Mouse (Mus musculus) CH12.LX (cell line): Measurements from ENCODE around the gene Ifi206. TPM values are rescaled to one million over a fixed set of nuclear protein-coding genes. Genes with fewer than 3 reads are reported as not detected.

Source experiments
- DNase-seq: peaks from one replicate; pipeline ENCODE4 v3.0.0-alpha.2; 2013; ENCODE audit errors: extremely low read depth
- H3K27ac ChIP-seq: 2 replicates; pipeline ENCODE4 v1.5.1; 2012; ENCODE audit warnings: low read depth, mild to moderate bottlenecking, control low read depth, moderate library complexity; ENCODE audit not compliant: insufficient read depth
- H3K27me3 ChIP-seq: replicated peaks from 2 replicates; pipeline ENCODE3; 2012; ENCODE audit warnings: inconsistent platforms
- H3K36me3 ChIP-seq, 2 experiments: replicated peaks in 1 of 2; 2 replicates each; pipeline versions ENCODE3 to v1.6.1; 2012; ENCODE audit warnings: inconsistent platforms in 1 of 2, low read length in 1 of 2, mild to moderate bottlenecking in 1 of 2, mixed read lengths in 1 of 2, moderate library complexity in 1 of 2; ENCODE audit not compliant: control insufficient read depth in 1 of 2, insufficient read depth in 1 of 2
- H3K4me1 ChIP-seq, 2 experiments: 2 replicates each; pipeline ENCODE4 v1.6.1; 2012; ENCODE audit warnings: inconsistent platforms in 1 of 2, moderate library complexity in 1 of 2; ENCODE audit not compliant: insufficient read depth in 2 of 2, control insufficient read depth in 1 of 2
- H3K4me2 ChIP-seq: 2 replicates; pipeline ENCODE4 v1.6.1; 2012; ENCODE audit warnings: low read depth, mild to moderate bottlenecking, control low read depth; ENCODE audit not compliant: poor library complexity, insufficient read depth, severe bottlenecking
- H3K4me3 ChIP-seq, 3 experiments: fragments of 150-350 bp in 1 of 3; sonication (generic) in 1 of 3; replicated peaks in 1 of 3; 2 replicates each; pipeline versions ENCODE3 to v1.5.1; 2011 to 2012; ENCODE audit warnings: low read depth in 2 of 3, low read length in 2 of 3, mild to moderate bottlenecking in 2 of 3, moderate library complexity in 2 of 3, control low read depth in 1 of 3, improper control_type of control experiment in 1 of 3, inconsistent platforms in 1 of 3, mixed read lengths in 1 of 3; ENCODE audit not compliant: poor library complexity in 1 of 3
- H3K79me2 ChIP-seq: replicated peaks from 2 replicates; pipeline ENCODE4 v1.6.1; 2012; ENCODE audit warnings: mild to moderate bottlenecking, moderate library complexity; ENCODE audit not compliant: control insufficient read depth, poor library complexity, insufficient read depth, severe bottlenecking; ENCODE audit errors: extremely low read depth
- H3K9ac ChIP-seq: 2 replicates; pipeline ENCODE4 v1.6.1; 2012; ENCODE audit warnings: low read depth, mild to moderate bottlenecking, control low read depth, moderate library complexity; ENCODE audit not compliant: insufficient read depth
- H3K9me3 ChIP-seq: replicated peaks from 2 replicates; pipeline ENCODE3; 2012; ENCODE audit warnings: low read length, inconsistent platforms, mixed read lengths
- BHLHE40 ChIP-seq: IDR thresholded peaks from 2 replicates; pipeline ENCODE4 v1.6.1; 2011; ENCODE audit warnings: mild to moderate bottlenecking, low read depth, low read length, improper control_type of control experiment
- CHD1 ChIP-seq: IDR thresholded peaks from 2 replicates; pipeline ENCODE4 v1.6.1; 2012; ENCODE audit warnings: low read depth, low read length, improper control_type of control experiment, inconsistent platforms
- CHD2 ChIP-seq: IDR thresholded peaks from 2 replicates; pipeline ENCODE4 v1.6.1; 2011; ENCODE audit warnings: low read length, improper control_type of control experiment
- CTCF ChIP-seq, 2 experiments: IDR thresholded peaks in 1 of 2; conservative IDR thresholded peaks in 1 of 2; 2 replicates each; pipeline ENCODE4 v1.5.1; 2011 to 2012; ENCODE audit warnings: low read depth in 2 of 2, low read length in 2 of 2, improper control_type of control experiment in 1 of 2, inconsistent platforms in 1 of 2, mild to moderate bottlenecking in 1 of 2, moderate library complexity in 1 of 2
- E2F4 ChIP-seq: IDR thresholded peaks from 2 replicates; pipeline ENCODE4 v1.6.1; 2011; ENCODE audit warnings: low read depth, low read length, improper control_type of control experiment; ENCODE audit not compliant: insufficient replicate concordance
- ELF1 ChIP-seq: IDR thresholded peaks from 2 replicates; pipeline ENCODE4 v1.6.1; 2014; ENCODE audit warnings: low read depth, mild to moderate bottlenecking, inconsistent platforms, low read length, improper control_type of control experiment
- EP300 ChIP-seq: IDR thresholded peaks from 2 replicates; pipeline ENCODE4 v1.6.1; 2011; ENCODE audit warnings: low read length, improper control_type of control experiment
- ETS1 ChIP-seq: conservative IDR thresholded peaks from 2 replicates; pipeline ENCODE4 v1.6.1; 2012; ENCODE audit warnings: low read depth, mild to moderate bottlenecking, inconsistent platforms, low read length, improper control_type of control experiment, moderate library complexity
- GABPA ChIP-seq: IDR thresholded peaks from 2 replicates; pipeline ENCODE4 v1.6.1; 2012; ENCODE audit warnings: low read depth, low read length, improper control_type of control experiment, inconsistent platforms; ENCODE audit not compliant: insufficient replicate concordance
- HCFC1 ChIP-seq: IDR thresholded peaks from 2 replicates; pipeline ENCODE4 v1.6.1; 2012; ENCODE audit warnings: low read depth, mild to moderate bottlenecking, inconsistent platforms, low read length, improper control_type of control experiment
- IRF4 ChIP-seq: IDR thresholded peaks from 2 replicates; pipeline ENCODE4 v1.6.1; 2014; ENCODE audit warnings: low read depth, mild to moderate bottlenecking, inconsistent platforms, low read length, improper control_type of control experiment
- JUN ChIP-seq: IDR thresholded peaks from 2 replicates; pipeline ENCODE4 v1.6.1; 2011; ENCODE audit warnings: low read depth, mild to moderate bottlenecking, low read length, improper control_type of control experiment, moderate library complexity; ENCODE audit not compliant: insufficient read depth
- JUND ChIP-seq: conservative IDR thresholded peaks from 2 replicates; pipeline ENCODE4 v1.6.1; 2011; ENCODE audit warnings: low read depth, low read length, improper control_type of control experiment
- KAT2A ChIP-seq: IDR thresholded peaks from 2 replicates; pipeline ENCODE4 v1.6.1; 2012; ENCODE audit warnings: low read length, improper control_type of control experiment, inconsistent platforms; ENCODE audit not compliant: insufficient replicate concordance
- MAFK ChIP-seq: IDR thresholded peaks from 2 replicates; pipeline ENCODE4 v1.6.1; 2011; ENCODE audit warnings: low read length, improper control_type of control experiment; ENCODE audit not compliant: insufficient replicate concordance
- MAX ChIP-seq: IDR thresholded peaks from 2 replicates; pipeline ENCODE4 v1.6.1; 2011; ENCODE audit warnings: low read length, improper control_type of control experiment
- MAZ ChIP-seq: IDR thresholded peaks from 2 replicates; pipeline ENCODE4 v1.6.1; 2012; ENCODE audit warnings: low read depth, mild to moderate bottlenecking, inconsistent platforms, low read length, improper control_type of control experiment, moderate library complexity
- MEF2A ChIP-seq: IDR thresholded peaks from 2 replicates; pipeline ENCODE4 v1.6.1; 2014; ENCODE audit warnings: low read depth, mild to moderate bottlenecking, inconsistent platforms, low read length, improper control_type of control experiment, borderline replicate concordance
- MXI1 ChIP-seq: IDR thresholded peaks from 2 replicates; pipeline ENCODE4 v1.6.1; 2011; ENCODE audit warnings: mild to moderate bottlenecking, low read depth, low read length, improper control_type of control experiment
- MYC ChIP-seq: IDR thresholded peaks from 2 replicates; pipeline ENCODE4 v1.6.1; 2011; ENCODE audit warnings: low read depth, mild to moderate bottlenecking, improper control_type of control experiment, low read length
- NELFE ChIP-seq: IDR thresholded peaks from 2 replicates; pipeline ENCODE4 v1.6.1; 2011; ENCODE audit warnings: low read depth, low read length, improper control_type of control experiment
- NRF1 ChIP-seq: IDR thresholded peaks from 2 replicates; pipeline ENCODE4 v1.6.1; 2014; ENCODE audit warnings: low read depth, mild to moderate bottlenecking, inconsistent platforms, low read length, improper control_type of control experiment, moderate library complexity
- PAX5 ChIP-seq: IDR thresholded peaks from 2 replicates; pipeline ENCODE4 v1.6.1; 2012; ENCODE audit warnings: low read length, inconsistent platforms, mixed read lengths
- POLR2A ChIP-seq: IDR thresholded peaks from 2 replicates; pipeline ENCODE4 v1.6.1; 2011; ENCODE audit warnings: low read depth, mild to moderate bottlenecking, improper control_type of control experiment, low read length
- POLR2AphosphoS2 ChIP-seq: IDR thresholded peaks from 2 replicates; pipeline ENCODE4 v1.6.1; 2011; ENCODE audit warnings: low read depth, low read length, improper control_type of control experiment
- RAD21 ChIP-seq: IDR thresholded peaks from 2 replicates; pipeline ENCODE4 v1.6.1; 2011; ENCODE audit warnings: low read depth, mild to moderate bottlenecking, low read length, improper control_type of control experiment, moderate library complexity
- RCOR1 ChIP-seq: conservative IDR thresholded peaks from 2 replicates; pipeline ENCODE4 v1.6.1; 2012; ENCODE audit warnings: low read depth, mild to moderate bottlenecking, inconsistent platforms, low read length, improper control_type of control experiment
- SIN3A ChIP-seq: IDR thresholded peaks from 2 replicates; pipeline ENCODE4 v1.6.1; 2012; ENCODE audit warnings: low read length, improper control_type of control experiment, inconsistent platforms
- SMC3 ChIP-seq: IDR thresholded peaks from 2 replicates; pipeline ENCODE4 v1.6.1; 2011; ENCODE audit warnings: low read depth, low read length, improper control_type of control experiment
- TBP ChIP-seq: conservative IDR thresholded peaks from 2 replicates; pipeline ENCODE4 v1.6.1; 2011; ENCODE audit warnings: low read depth, low read length, improper control_type of control experiment
- TCF12 ChIP-seq: IDR thresholded peaks from 2 replicates; pipeline ENCODE4 v1.6.1; 2014; ENCODE audit warnings: low read depth, mild to moderate bottlenecking, inconsistent platforms, low read length, improper control_type of control experiment
- UBTF ChIP-seq: IDR thresholded peaks from 2 replicates; pipeline ENCODE4 v1.6.1; 2012; ENCODE audit warnings: low read depth, mild to moderate bottlenecking, inconsistent platforms, low read length, improper control_type of control experiment, moderate library complexity
- USF1 ChIP-seq: IDR thresholded peaks from 2 replicates; pipeline ENCODE4 v1.6.1; 2014; ENCODE audit warnings: low read depth, mild to moderate bottlenecking, inconsistent platforms, low read length, improper control_type of control experiment
- USF2 ChIP-seq: conservative IDR thresholded peaks from 2 replicates; pipeline ENCODE4 v1.6.1; 2011; ENCODE audit warnings: low read depth, low read length, improper control_type of control experiment
- ZC3H11A ChIP-seq: IDR thresholded peaks from 2 replicates; pipeline ENCODE4 v1.6.1; 2012; ENCODE audit warnings: low read depth, mild to moderate bottlenecking, inconsistent platforms, low read length, improper control_type of control experiment
- ZKSCAN1 ChIP-seq: IDR thresholded peaks from 2 replicates; pipeline ENCODE4 v1.6.1; 2012; ENCODE audit warnings: low read depth, inconsistent platforms, low read length, improper control_type of control experiment, borderline replicate concordance
- ZMIZ1 ChIP-seq: IDR thresholded peaks from 2 replicates; pipeline ENCODE4 v1.6.1; 2012; ENCODE audit warnings: low read depth, mild to moderate bottlenecking, inconsistent platforms, low read length, improper control_type of control experiment
- ZNF384 ChIP-seq: IDR thresholded peaks from 2 replicates; pipeline ENCODE4 v1.6.1; 2012; ENCODE audit warnings: low read depth, low read length, improper control_type of control experiment, inconsistent platforms
- dilution Hi-C: fragments of 300-500 bp; cut with MboI; formaldehyde crosslinking; loops from 2 replicates; pipeline ENCODE4 v1.14.3; 2020; ENCODE audit warnings: low sequenced_read_pairs; ENCODE audit not compliant: extremely low pct_unique_long_range_greater_than_20kb, extremely low pct_ligation_motif_present
- in situ Hi-C: fragments of 300-500 bp; cut with MboI; formaldehyde crosslinking; loops from 3 replicates; pipeline ENCODE4 v1.14.3; 2019; ENCODE audit warnings: low sequenced_read_pairs, low pct_ligation_motif_present, low pct_unique_long_range_greater_than_20kb, mixed read lengths
- polyA plus RNA-seq: library from polyadenylated mRNA; unstranded; fragments of >175 nt; gene quantifications from 2 replicates; pipeline ENCODE4 v1.2.1, GENCODE M21; 2012; ENCODE audit warnings: low read depth; ENCODE audit not compliant: insufficient read length
- total RNA-seq, 2 experiments: library from RNA; depleted of rRNA; stranded (reverse); fragments of 300-350 nt in 1 of 2; fragments of >200 nt in 1 of 2; gene quantifications; 2 replicates each; pipeline ENCODE4 v1.2.3; 2012 to 2014

The Ifi206 gene
- total and polyA plus RNA-seq, 3 experiments: 0.56 TPM; not detected in 2

- peak overlapping the region; percentile 80 for H3K4me2 ChIP-seq
Measured at GRCm38 (mm10) chr1:173441210-173441609, 49.6 kb downstream of the Ifi206 start.

GRCm38 (mm10) chr1:173440681-173441080, 50.2 kb downstream of the Ifi206 start:
- no peak for DNase-seq

More at GRCm38 (mm10) chr1:173441210-173441609, 49.6 kb downstream of the Ifi206 start:
- no peaks in the 10 kb centered on the region for H3K27me3 ChIP-seq
- peaks cover 22 to 57% of the 10 kb centered on the region in 2 experiments for H3K36me3 ChIP-seq
- DNase-seq: peak; percentile 75
- in situ Hi-C loops: no loop called here
- peak overlapping the region in 1 of 3 experiments; percentile 1 for H3K4me3 ChIP-seq
- H3K9ac ChIP-seq: no peak overlapping the region
- dilution Hi-C loops: no loop called here
- peak overlapping the region; percentile 59 for H3K27ac ChIP-seq
- H3K4me1 ChIP-seq: peaks cover 21 to 59% of the 10 kb centered on the region in 2 experiments
- TF ChIP-seq TCF12 (peak; percentile 43; the same call in 1 of the 2 replicates), KAT2A (no peak), CHD2 (peak; percentile 71; the same call in 1 of the 2 replicates), MAZ (peak; percentile 69; the same call in 1 of the 2 replicates), TBP (no peak), USF2 (no peak), GABPA (no peak), POLR2AphosphoS2 (no peak), HCFC1 (no peak), RAD21 (no peak), E2F4 (no peak), IRF4 (peak; percentile 39), UBTF (no peak), JUND (no peak), MAX (no peak), ZKSCAN1 (no peak), ZNF384 (no peak), CTCF (conservative IDR thresholded peaks at IDR 0.05 in 1 of 2, IDR thresholded peaks at IDR 0.05 in 1 of 2; ENCODE audit: low read depth in 2 of 2, low read length in 2 of 2) (no peak), MEF2A (no peak), MYC (no peak), CHD1 (no peak), ZMIZ1 (no peak), POLR2A (no peak), MXI1 (no peak), JUN (no peak), RCOR1 (0 out of 2 replicates have a peak, but pooled peaks have one; percentile 10), PAX5 (no peak), USF1 (no peak), EP300 (peak; percentile 43; the same call in 1 of the 2 replicates), ZC3H11A (no peak), SMC3 (no peak), SIN3A (no peak; the same call in 1 of the 2 replicates), NRF1 (0 out of 2 replicates have a peak, but pooled peaks have one; percentile 11), ELF1 (peak; percentile 38; the same call in 1 of the 2 replicates), ETS1 (0 out of 2 replicates have a peak, but pooled peaks have one; percentile 17), MAFK (no peak), NELFE (no peak), BHLHE40 (peak; percentile 74)
- no peaks in the 10 kb centered on the region for H3K9me3 ChIP-seq
- peaks cover 60% of the 10 kb centered on the region for H3K79me2 ChIP-seq

More at GRCm38 (mm10) chr1:173440681-173441080, 50.2 kb downstream of the Ifi206 start:
- peaks cover 19 to 57% of the 10 kb centered on the region in 2 experiments for H3K36me3 ChIP-seq
- TF ChIP-seq GABPA (no peak), JUND (no peak)
- TF ChIP-seq, all 38 proteins: peak for 0
- peaks cover 64% of the 10 kb centered on the region for H3K79me2 ChIP-seq
- dilution Hi-C loops (no loop called here), in situ Hi-C loops (no loop called here)
- H3K4me1 ChIP-seq: peaks cover 24 to 64% of the 10 kb centered on the region in 2 experiments
- H3K4me2 ChIP-seq: peak overlapping the region; percentile 80
- H3K9ac ChIP-seq: no peak overlapping the region
- H3K9me3 ChIP-seq: no peaks in the 10 kb centered on the region
- peak overlapping the region; percentile 51 for H3K27ac ChIP-seq
- no peaks in the 10 kb centered on the region for H3K27me3 ChIP-seq
- peak overlapping the region in 1 of 3 experiments; percentile 35 for H3K4me3 ChIP-seq
